Mouse (Mus musculus): ENCODE results near the gene Mtmr11.

DNA sequence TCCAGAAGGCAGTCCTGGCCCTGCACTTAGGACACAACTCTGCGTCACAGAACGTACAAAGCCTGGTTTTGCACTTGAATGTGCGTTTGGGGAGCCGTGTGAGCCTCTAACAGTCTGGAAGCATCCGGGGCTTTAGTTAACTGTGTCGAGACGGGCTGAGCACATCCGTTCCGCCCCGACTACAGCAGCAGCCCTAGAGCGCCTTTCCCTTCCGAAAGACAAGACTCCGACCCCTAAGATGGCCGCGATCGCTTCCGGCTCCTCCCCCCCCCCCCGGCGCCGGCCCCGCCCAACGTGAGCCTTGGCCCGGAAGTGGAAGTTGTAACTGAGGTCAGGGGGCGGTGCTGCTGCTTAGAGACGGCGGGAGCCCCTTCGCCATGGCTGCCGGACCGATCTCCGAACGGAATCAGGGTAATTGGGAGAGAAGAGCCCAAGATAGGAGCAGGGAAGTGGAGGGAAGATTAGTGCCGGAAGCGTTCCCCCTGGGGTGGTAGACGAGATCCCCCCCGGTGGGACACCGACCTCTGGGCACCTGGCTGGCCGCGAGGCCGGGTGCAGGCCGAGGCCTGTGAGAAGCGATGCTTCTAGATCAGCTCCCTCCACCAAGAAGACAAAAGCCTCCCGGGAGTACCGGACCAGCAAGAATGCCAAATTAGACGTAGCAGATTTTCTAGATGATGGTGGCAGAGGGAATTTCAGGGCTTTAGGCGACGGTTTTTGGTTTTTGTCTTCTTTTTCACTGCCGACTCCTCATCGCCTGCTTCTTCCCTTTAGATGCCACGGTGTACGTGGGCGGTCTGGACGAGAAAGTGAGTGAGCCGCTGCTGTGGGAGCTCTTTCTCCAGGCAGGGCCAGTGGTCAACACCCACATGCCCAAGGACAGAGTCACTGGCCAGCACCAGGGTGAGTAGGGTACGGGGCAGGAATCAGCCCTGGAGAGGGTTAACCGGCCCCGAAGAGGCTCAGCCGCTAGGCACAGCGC lies 10.7 kb downstream of the Mtmr11 start, which contains the start of gene Sf3b4:
- no peak for TF ChIP-seq ZNF384 (IDR thresholded peaks at IDR 0.05; ENCODE audit: low read depth, low read length)
- TF ChIP-seq MAFK (IDR thresholded peaks at IDR 0.05; ENCODE audit: insufficient read depth, low read depth, low read length) = no peak
- no peak for TF ChIP-seq CHD2 (IDR thresholded peaks at IDR 0.05; ENCODE audit: low read depth, low read length)
- TF ChIP-seq ZC3H11A (IDR thresholded peaks at IDR 0.05; ENCODE audit: borderline replicate concordance, low read depth, low read length) = no peak
